Mouse (Mus musculus): Measurements from ENCODE around the gene Cycs. TPM values are rescaled to one million over a fixed set of nuclear protein-coding genes. Genes with fewer than 3 reads are reported as not detected.
A peak's percentile ranks its signal among the peaks of the same experiment; 100 is the strongest.

Gene Cycs
- polyA plus RNA-seq, 1 experiment, result 16.8 TPM

DNA sequence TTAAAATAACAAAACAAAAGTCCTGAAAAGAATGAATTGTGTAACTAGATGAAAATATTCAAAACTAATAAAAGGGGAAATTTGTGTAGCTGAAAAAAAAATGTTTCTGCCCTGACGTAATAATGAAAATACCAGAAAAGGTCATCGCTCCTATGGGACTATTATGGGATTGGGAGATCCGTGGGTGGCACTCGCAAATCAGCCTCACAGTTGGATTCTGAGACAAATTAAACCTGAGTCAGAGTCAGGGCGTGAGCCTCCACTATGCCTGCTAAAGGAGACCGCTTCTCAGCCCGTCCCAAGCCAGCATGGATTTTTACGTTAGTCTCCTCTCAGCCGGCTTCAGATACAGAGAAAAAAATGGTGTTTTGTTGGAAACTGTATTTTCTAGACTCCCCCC is 38.9 kb downstream of the Cycs start:
- Histone ChIP-seq H3K4me3 (ENCODE audit: insufficient read depth, low read length) (no peak overlapping the region), H3K27ac (ENCODE audit: insufficient read depth, low read length) (peak overlapping the region; percentile 75), H3K4me1 (ENCODE audit: control insufficient read depth, insufficient read depth, low read length) (peaks cover 15% of the 10 kb centered on the region)
- TF ChIP-seq POLR2A (IDR thresholded peaks at IDR 0.05; ENCODE audit: low read depth, low read length), result no peak
- TF ChIP-seq CTCF (IDR thresholded peaks at IDR 0.05; ENCODE audit: borderline replicate concordance, insufficient read depth, low read length), result no peak

DNA sequence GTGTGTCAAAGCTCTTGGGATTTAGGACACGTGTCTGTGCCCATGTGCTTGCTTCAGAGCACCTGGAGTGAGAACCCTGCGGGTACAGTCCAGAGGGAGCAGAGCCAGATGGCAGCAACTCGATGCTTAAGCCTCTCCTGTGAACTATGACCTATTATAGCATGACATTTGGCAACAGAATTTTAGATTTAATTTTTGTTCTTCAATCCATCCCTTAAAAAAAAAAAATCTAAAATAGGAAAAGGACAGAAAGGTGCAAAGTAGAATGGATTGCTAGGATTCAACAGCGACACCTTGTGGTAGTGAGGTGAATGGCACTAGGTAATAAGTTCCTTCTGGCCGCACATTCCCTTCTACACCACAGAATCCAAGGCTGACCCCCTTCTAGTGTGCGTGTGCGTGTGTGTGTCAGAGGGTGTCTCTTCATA is 39.7 kb downstream of the Cycs start:
- Histone ChIP-seq H3K27ac (ENCODE audit: insufficient read depth, low read length) (peak overlapping the region; percentile 78), H3K4me1 (ENCODE audit: control insufficient read depth, insufficient read depth, low read length) (peaks cover 15% of the 10 kb centered on the region), H3K4me3 (ENCODE audit: insufficient read depth, low read length) (no peak overlapping the region)
- TF ChIP-seq CTCF (IDR thresholded peaks at IDR 0.05; ENCODE audit: borderline replicate concordance, insufficient read depth, low read length) (peak; percentile 44; the same call in 1 of the 2 replicates), POLR2A (IDR thresholded peaks at IDR 0.05; ENCODE audit: low read depth, low read length) (no peak)

DNA sequence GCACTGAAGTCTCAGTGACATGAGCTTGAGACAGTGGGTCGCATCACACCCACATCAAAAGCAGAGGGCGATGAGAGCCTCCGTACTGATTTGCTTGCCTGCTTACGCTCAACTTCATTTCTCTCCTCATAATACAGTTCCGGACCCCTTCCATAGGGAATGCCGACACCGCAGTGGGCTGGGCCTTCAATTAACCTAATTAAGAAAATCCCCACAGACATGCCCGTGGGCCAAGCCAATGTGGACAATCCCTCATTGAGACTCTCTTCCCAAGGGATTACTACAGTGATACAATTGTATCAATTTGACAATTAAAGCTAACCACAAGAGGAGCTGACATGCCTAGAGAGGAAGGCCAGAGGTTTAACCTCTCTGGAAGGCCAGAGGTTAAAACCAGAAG is 40.5 kb downstream of the Cycs start:
- Histone ChIP-seq H3K4me1 (ENCODE audit: control insufficient read depth, insufficient read depth, low read length) (peaks cover 15% of the 10 kb centered on the region), H3K27ac (ENCODE audit: insufficient read depth, low read length) (no peak overlapping the region), H3K4me3 (ENCODE audit: insufficient read depth, low read length) (no peak overlapping the region)
- TF ChIP-seq POLR2A (IDR thresholded peaks at IDR 0.05; ENCODE audit: low read depth, low read length) (no peak), CTCF (IDR thresholded peaks at IDR 0.05; ENCODE audit: borderline replicate concordance, insufficient read depth, low read length) (no peak)

DNA sequence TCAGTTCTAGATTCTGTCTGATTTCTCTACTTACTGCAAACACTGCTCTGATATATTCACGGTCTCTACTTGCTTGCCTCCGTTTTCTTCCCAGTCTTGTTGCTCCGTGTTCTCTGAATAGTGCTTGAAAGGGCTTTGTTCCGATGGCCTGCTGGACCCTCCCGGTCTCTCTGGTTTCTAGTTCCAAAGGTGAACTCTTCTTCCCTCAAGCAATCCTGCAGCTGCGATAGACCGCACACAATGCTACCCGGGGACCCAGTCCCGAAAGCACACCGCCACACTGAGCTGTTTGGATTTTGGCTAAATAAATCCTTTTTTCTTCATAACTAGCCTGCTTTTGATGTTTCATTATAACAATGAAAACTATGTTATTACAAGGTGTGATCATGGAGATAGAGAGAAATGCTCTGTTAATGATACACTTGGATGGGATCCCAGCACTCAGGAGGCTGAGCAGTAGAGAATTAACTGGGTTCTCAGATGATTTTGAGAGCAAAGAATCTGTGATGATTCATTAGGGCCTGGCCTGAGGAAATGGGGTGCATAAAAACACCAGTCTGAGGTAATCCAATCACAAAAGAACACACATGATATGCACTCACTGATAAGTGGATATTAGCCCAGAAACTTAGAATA is 42.0 kb downstream of the Cycs start:
- no peak for TF ChIP-seq CTCF (IDR thresholded peaks at IDR 0.05; ENCODE audit: borderline replicate concordance, insufficient read depth, low read length)
- no peak for TF ChIP-seq POLR2A (IDR thresholded peaks at IDR 0.05; ENCODE audit: low read depth, low read length)
- peaks cover 9% of the 10 kb centered on the region; the same call in 1 of the 2 replicates for H3K4me1 ChIP-seq (ENCODE audit: control insufficient read depth, insufficient read depth, low read length)

DNA sequence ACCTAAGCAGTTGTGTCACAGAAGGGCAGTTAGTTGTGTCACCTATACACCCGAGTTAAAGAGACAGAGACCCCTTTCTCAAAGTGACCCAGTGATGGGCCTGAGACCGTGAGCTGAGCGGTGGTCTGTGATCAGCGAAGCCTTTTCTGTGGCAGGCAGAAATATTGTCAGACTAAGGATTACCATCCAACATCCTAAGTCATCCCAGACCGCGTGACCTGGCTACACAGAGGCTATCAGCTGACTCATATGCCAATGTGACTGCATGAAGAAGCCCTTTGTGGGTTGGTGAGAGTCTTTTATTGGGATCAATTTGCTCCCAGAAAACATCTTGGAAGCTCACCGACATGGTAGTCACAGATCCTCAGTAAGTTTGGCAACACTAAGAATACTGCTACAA is 43.6 kb downstream of the Cycs start:
- TF ChIP-seq POLR2A (IDR thresholded peaks at IDR 0.05; ENCODE audit: low read depth, low read length) (no peak), CTCF (IDR thresholded peaks at IDR 0.05; ENCODE audit: borderline replicate concordance, insufficient read depth, low read length) (no peak)
- peaks cover 5% of the 10 kb centered on the region; the same call in 1 of the 2 replicates for H3K4me1 ChIP-seq (ENCODE audit: control insufficient read depth, insufficient read depth, low read length)
- H3K4me3 ChIP-seq (ENCODE audit: insufficient read depth, low read length), result no peak overlapping the region
- H3K27ac ChIP-seq (ENCODE audit: insufficient read depth, low read length), result no peak overlapping the region

More for the DNA sequence above, 42.0 kb downstream of the Cycs start:
- no peak overlapping the region for H3K4me3 ChIP-seq (ENCODE audit: insufficient read depth, low read length)
- H3K27ac ChIP-seq (ENCODE audit: insufficient read depth, low read length), result no peak overlapping the region

DNA sequence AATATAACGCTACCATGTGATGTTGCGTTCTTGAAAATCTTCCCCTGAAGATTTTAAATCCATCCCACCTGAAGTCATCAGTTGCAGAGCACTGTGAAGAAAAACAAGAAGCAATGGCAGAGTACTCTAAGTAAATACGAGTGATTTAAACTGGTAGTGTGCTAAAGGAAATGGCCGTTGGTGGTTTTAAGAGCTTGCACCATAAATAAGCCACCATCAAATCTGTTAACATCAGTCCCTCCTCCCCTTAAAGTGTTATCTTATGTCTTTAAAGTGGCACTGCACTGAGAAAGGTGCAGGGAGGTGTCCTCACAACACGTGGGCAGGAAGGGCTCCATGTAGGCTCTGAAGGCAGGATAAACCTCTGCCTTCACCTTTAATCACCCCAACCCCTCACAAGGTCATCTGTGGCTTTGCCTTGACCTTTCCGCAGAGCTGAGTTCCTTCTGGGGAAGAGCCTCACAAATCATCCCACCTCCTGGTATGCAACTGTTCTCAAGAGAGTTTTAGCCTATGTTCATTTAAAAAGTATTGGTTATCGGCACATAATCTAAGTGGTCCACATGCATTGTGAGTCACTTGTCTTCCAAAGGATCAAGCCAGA is 44.7 kb downstream of the Cycs start:
- H3K27ac ChIP-seq (ENCODE audit: insufficient read depth, low read length), result no peak overlapping the region
- TF ChIP-seq CTCF (IDR thresholded peaks at IDR 0.05; ENCODE audit: borderline replicate concordance, insufficient read depth, low read length) (no peak), POLR2A (IDR thresholded peaks at IDR 0.05; ENCODE audit: low read depth, low read length) (no peak)
- H3K4me1 ChIP-seq (ENCODE audit: control insufficient read depth, insufficient read depth, low read length), result peaks cover 3% of the 10 kb centered on the region; the same call in 1 of the 2 replicates
- H3K4me3 ChIP-seq (ENCODE audit: insufficient read depth, low read length), result no peak overlapping the region

DNA sequence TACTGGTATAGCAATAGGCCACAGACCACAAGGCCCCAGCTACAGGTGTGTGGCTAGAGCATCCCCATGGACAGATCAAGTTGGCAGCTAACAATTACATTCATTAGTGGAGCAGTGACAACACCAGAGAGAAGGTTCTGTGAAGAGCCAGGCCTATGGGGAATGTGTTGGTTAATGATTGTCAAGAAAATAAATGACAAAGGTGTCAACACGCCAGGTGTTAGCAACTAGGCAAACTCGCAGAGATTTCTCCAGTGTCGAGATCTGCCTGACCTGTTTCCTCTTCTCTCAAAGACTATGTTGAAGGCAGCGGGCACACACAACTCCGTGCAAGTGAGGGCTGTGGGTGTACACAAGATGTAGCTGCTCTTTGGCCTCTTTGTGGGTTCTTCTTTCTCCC is 46.2 kb downstream of the Cycs start:
- no peak overlapping the region for H3K27ac ChIP-seq (ENCODE audit: insufficient read depth, low read length)
- H3K4me3 ChIP-seq (ENCODE audit: insufficient read depth, low read length), result no peak overlapping the region
- peaks cover 3% of the 10 kb centered on the region; the same call in 1 of the 2 replicates for H3K4me1 ChIP-seq (ENCODE audit: control insufficient read depth, insufficient read depth, low read length)
- TF ChIP-seq CTCF (IDR thresholded peaks at IDR 0.05; ENCODE audit: borderline replicate concordance, insufficient read depth, low read length) (no peak), POLR2A (IDR thresholded peaks at IDR 0.05; ENCODE audit: low read depth, low read length) (no peak)

DNA sequence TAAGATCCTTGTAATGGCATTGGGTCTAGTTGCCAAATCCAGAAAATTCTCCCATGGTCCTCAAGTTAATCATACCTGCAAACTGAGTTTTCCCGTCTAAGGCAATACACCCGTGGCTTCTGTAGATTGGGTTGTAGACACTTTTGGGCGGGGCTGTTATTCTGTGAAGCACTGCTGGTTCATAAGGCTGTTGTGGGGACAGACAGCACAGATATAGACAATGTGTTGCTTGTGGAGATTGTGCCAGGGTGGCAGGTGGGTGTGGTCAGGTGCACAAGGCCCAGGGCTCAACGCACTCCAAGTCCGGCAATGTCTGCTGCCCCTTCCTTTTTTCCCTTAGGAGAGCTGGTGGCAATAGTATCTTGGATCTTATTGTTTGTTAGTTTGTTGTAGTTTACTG is 48.0 kb downstream of the Cycs start:
- Histone ChIP-seq H3K4me1 (ENCODE audit: control insufficient read depth, insufficient read depth, low read length) (no peaks in the 10 kb centered on the region), H3K4me3 (ENCODE audit: insufficient read depth, low read length) (no peak overlapping the region), H3K27ac (ENCODE audit: insufficient read depth, low read length) (no peak overlapping the region)
- TF ChIP-seq CTCF (IDR thresholded peaks at IDR 0.05; ENCODE audit: borderline replicate concordance, insufficient read depth, low read length) (no peak), POLR2A (IDR thresholded peaks at IDR 0.05; ENCODE audit: low read depth, low read length) (no peak)

Other genes with a start within 250 kb of the Cycs start
- gene Osbpl3, start 110.3 kb downstream of the Cycs start, polyA plus RNA-seq (2011; ENCODE audit: insufficient read length, low read depth, missing spikeins), result 18.0 and 20.9 TPM in 2 replicates
- not detected in 2 replicates for gene 4921507P07Rik, start 30.1 kb upstream of the Cycs start, polyA plus RNA-seq (2011; ENCODE audit: insufficient read length, low read depth, missing spikeins)
- gene Npvf, start 87.9 kb upstream of the Cycs start, polyA plus RNA-seq (2011; ENCODE audit: insufficient read length, low read depth, missing spikeins), result not detected in 2 replicates